Mouse (Mus musculus): ENCODE data around the gene Wdr93.

Wdr93 gene

GRCm38 (mm10) chr7:79742659-79743536 lies at the start of gene Wdr93, which contains the start of gene Pex11a:
Gene Wdr93, plus strand, starts transcription at chr7:79743163.
Gene Pex11a, minus strand, starts transcription at chr7:79743131.
- in situ Hi-C loops (cut with MboI, MseI): no loop called here

- in situ Hi-C loops (cut with MboI, MseI): no loop called here
Measured at GRCm38 (mm10) chr7:79696495-79696894, 46.5 kb upstream of the Wdr93 start.

GRCm38 (mm10) chr7:79702755-79703154 lies 40.2 kb upstream of the Wdr93 start:
- in situ Hi-C loops (cut with MboI, MseI): no loop called here

GRCm38 (mm10) chr7:79705210-79705609 lies 37.8 kb upstream of the Wdr93 start:
- in situ Hi-C loops (cut with MboI, MseI): no loop called here

- in situ Hi-C loops (cut with MboI, MseI): no loop called here
Measured at GRCm38 (mm10) chr7:79710130-79710607, 32.8 kb upstream of the Wdr93 start.

GRCm38 (mm10) chr7:79710831-79711230 lies 32.1 kb upstream of the Wdr93 start:
- in situ Hi-C loops (cut with MboI, MseI): no loop called here

- in situ Hi-C loops (cut with MboI, MseI): no loop called here
Measured at GRCm38 (mm10) chr7:79715187-79715981, 27.6 kb upstream of the Wdr93 start, which contains the start of gene Kif7. Gene Kif7, minus strand, starts transcription at chr7:79715720.

GRCm38 (mm10) chr7:79721386-79721977 lies 21.5 kb upstream of the Wdr93 start:
- in situ Hi-C loops (cut with MboI, MseI): no loop called here

- in situ Hi-C loops (cut with MboI, MseI): no loop called here
Measured at GRCm38 (mm10) chr7:79727091-79727490, 15.9 kb upstream of the Wdr93 start.

GRCm38 (mm10) chr7:79728219-79728618 lies 14.7 kb upstream of the Wdr93 start:
- in situ Hi-C loops (cut with MboI, MseI): no loop called here

- in situ Hi-C loops (cut with MboI, MseI): no loop called here
Measured at GRCm38 (mm10) chr7:79729169-79729568, 13.8 kb upstream of the Wdr93 start.

- in situ Hi-C loops (cut with MboI, MseI): no loop called here
Measured at GRCm38 (mm10) chr7:79729743-79730370, 13.1 kb upstream of the Wdr93 start.

- in situ Hi-C loops (cut with MboI, MseI): no loop called here
Measured at GRCm38 (mm10) chr7:79731438-79731837, 11.5 kb upstream of the Wdr93 start.

- in situ Hi-C loops (cut with MboI, MseI): no loop called here
Measured at GRCm38 (mm10) chr7:79732622-79733021, 10.3 kb upstream of the Wdr93 start, which contains the start of gene Plin1. Gene Plin1, minus strand, starts transcription at chr7:79732903.

- in situ Hi-C loops (cut with MboI, MseI): no loop called here
Measured at GRCm38 (mm10) chr7:79734563-79734962, 8.4 kb upstream of the Wdr93 start.

- in situ Hi-C loops (cut with MboI, MseI): no loop called here
Measured at GRCm38 (mm10) chr7:79736511-79736910, 6.5 kb upstream of the Wdr93 start.

GRCm38 (mm10) chr7:79738913-79739312 lies 4.0 kb upstream of the Wdr93 start:
- in situ Hi-C loops (cut with MboI, MseI): no loop called here

GRCm38 (mm10) chr7:79740279-79740678 lies 2.7 kb upstream of the Wdr93 start:
- in situ Hi-C loops (cut with MboI, MseI): no loop called here

GRCm38 (mm10) chr7:79742277-79742658 lies 695 bp upstream of the Wdr93 start:
- in situ Hi-C loops (cut with MboI, MseI): no loop called here

GRCm38 (mm10) chr7:79744051-79744450 lies 1.1 kb downstream of the Wdr93 start:
- in situ Hi-C loops (cut with MboI, MseI): no loop called here

GRCm38 (mm10) chr7:79744585-79744984 lies 1.6 kb downstream of the Wdr93 start:
- in situ Hi-C loops (cut with MboI, MseI): no loop called here
